Mouse (Mus musculus): ENCODE data around the gene Fads3.

- TF ChIP-seq CTCF (IDR thresholded peaks at IDR 0.05; ENCODE audit: low read depth, low read length) (no peak), POLR2A (IDR thresholded peaks at IDR 0.05; ENCODE audit: insufficient read depth, low read length) (no peak), EP300 (IDR thresholded peaks at IDR 0.05; ENCODE audit: insufficient read depth, low read depth, low read length) (no peak)
Observed at GRCm38 (mm10) chr19:10107051-10107611, 65.8 kb downstream of the Fads3 start.
